Mouse (Mus musculus) liver, embryonic 11.5 days (tissue): ENCODE results near the gene Syce1. TPM values are rescaled to one million over a fixed set of nuclear protein-coding genes. Genes with fewer than 3 reads are reported as not detected.

ENCODE experiments used
- ATAC-seq: fragments of 200-750 bp; cut with Nextera tagmentation; replicated peaks from 2 replicates; pipeline ENCODE4 v1.8.0; 2017; ENCODE audit warnings: moderate number of reproducible peaks, mild to moderate bottlenecking, moderate TSS enrichment, moderate library complexity; ENCODE audit not compliant: low FRiP score
- DNase-seq: peaks from one replicate; pipeline ENCODE4 v3.0.0-alpha.2; 2017; ENCODE audit warnings: low spot score
- H3K27ac ChIP-seq: fragments of 300-500 bp; sonication (generic); 2 replicates; pipeline ENCODE4 v1.5.1; 2014; ENCODE audit warnings: mild to moderate bottlenecking, low read depth, low read length, control low read depth
- H3K27me3 ChIP-seq: fragments of 300-500 bp; sonication (generic); replicated peaks from 2 replicates; pipeline ENCODE4 v1.6.1; 2014; ENCODE audit warnings: low read length, mixed read lengths; ENCODE audit not compliant: control insufficient read depth, insufficient read depth
- H3K36me3 ChIP-seq: fragments of 300-500 bp; sonication (generic); 2 replicates; pipeline ENCODE4 v1.6.1; 2014; ENCODE audit warnings: mild to moderate bottlenecking, low read length, moderate library complexity, mixed read lengths; ENCODE audit not compliant: control insufficient read depth, insufficient read depth
- H3K4me1 ChIP-seq: fragments of 300-500 bp; sonication (generic); replicated peaks from 2 replicates; pipeline ENCODE4 v1.6.1; 2014; ENCODE audit warnings: low read length, mixed read lengths; ENCODE audit not compliant: control insufficient read depth, insufficient read depth
- H3K4me2 ChIP-seq: fragments of 300-500 bp; sonication (generic); 2 replicates; pipeline ENCODE4 v1.6.1; 2014; ENCODE audit warnings: mild to moderate bottlenecking, control low read depth, moderate library complexity
- H3K4me3 ChIP-seq: fragments of 300-500 bp; sonication (generic); 2 replicates; pipeline ENCODE4 v1.5.1; 2014; ENCODE audit warnings: low read depth, low read length, control low read depth
- H3K9ac ChIP-seq: fragments of 300-500 bp; sonication (generic); 2 replicates; pipeline ENCODE4 v1.6.1; 2014; ENCODE audit warnings: low read depth, low read length, control low read depth
- H3K9me3 ChIP-seq: fragments of 300-500 bp; sonication (generic); 2 replicates; pipeline ENCODE4 v1.6.1; 2016; ENCODE audit warnings: low read length, inconsistent platforms, mixed read lengths; ENCODE audit not compliant: control insufficient read depth
- WGBS: fragments of 180-500 bp; shearing (Covaris S2); extraction: QIAGEN DNeasy Blood & Tissue Kit; methylation state at CpG from one replicate; pipeline ENCODE4 v1.1.7; 2014; 5-methylcytosine and 5-hydroxymethylcytosine counted together
- polyA plus RNA-seq: library from polyadenylated mRNA; unstranded; fragments of >200 nt; fragmentation: Nextera tagmentation; extraction: Ambion mirVana; gene quantifications from 2 replicates; pipeline ENCODE4 v1.2.1, GENCODE M21; 2014

The Syce1 gene
- polyA plus RNA-seq, 1 experiment from 2014 or later, result not detected

- Histone ChIP-seq H3K36me3 (no peaks in the 10 kb centered on the region), H3K4me1 (no peaks in the 10 kb centered on the region), H3K27ac (no peak within 1 kb of the TSS), H3K9me3 (no peaks in the 10 kb centered on the region), H3K9ac (peak within 1 kb of the TSS; percentile 28; the same call in 1 of the 2 replicates), H3K27me3 (no peaks in the 10 kb centered on the region), H3K4me2 (peak within 1 kb of the TSS; percentile 63), H3K4me3 (peak within 1 kb of the TSS; percentile 40)
- WGBS, result 4% methylated on average over 21 of the region's 21 CpGs
- peak; percentile 62 for DNase-seq
- peak; percentile 73 for ATAC-seq
Measured at GRCm38 (mm10) chr7:140821653-140822329, 34.1 kb upstream of the Syce1 start, which contains the start of gene Zfp941. Gene Zfp941 (minus strand): TSS chr7:140822178.

GRCm38 (mm10) chr7:140821305-140821652 is 33.6 kb upstream of the Syce1 start:
- no peaks in the 10 kb centered on the region for H3K4me1 ChIP-seq
- H3K9ac ChIP-seq, result no peak overlapping the region
- peak overlapping the region; percentile 40 for H3K4me3 ChIP-seq
- no peaks in the 10 kb centered on the region for H3K9me3 ChIP-seq
- WGBS, result 66% methylated on average over 5 of the region's 5 CpGs
- no peaks in the 10 kb centered on the region for H3K27me3 ChIP-seq
- H3K27ac ChIP-seq, result no peak overlapping the region
- no peaks in the 10 kb centered on the region for H3K36me3 ChIP-seq
- no peak for DNase-seq
- peak; percentile 23; the same call in 1 of the 2 replicates for ATAC-seq
- H3K4me2 ChIP-seq, result peak overlapping the region; percentile 63

- no peaks in the 10 kb centered on the region for H3K36me3 ChIP-seq
- H3K4me2 ChIP-seq, result no peak overlapping the region
- H3K4me1 ChIP-seq, result no peaks in the 10 kb centered on the region
- ATAC-seq (no peak; the same call in 1 of the 2 replicates), DNase-seq (peak; percentile 15)
- no peaks in the 10 kb centered on the region for H3K27me3 ChIP-seq
- no peak overlapping the region for H3K27ac ChIP-seq
- H3K4me3 ChIP-seq, result no peak overlapping the region
- H3K9me3 ChIP-seq, result no peaks in the 10 kb centered on the region
- H3K9ac ChIP-seq, result no peak overlapping the region
- 82% methylated on average over 4 of the region's 4 CpGs for whole genome bisulfite sequencing
Measured at GRCm38 (mm10) chr7:140820173-140820572, 32.5 kb upstream of the Syce1 start.

DNA sequence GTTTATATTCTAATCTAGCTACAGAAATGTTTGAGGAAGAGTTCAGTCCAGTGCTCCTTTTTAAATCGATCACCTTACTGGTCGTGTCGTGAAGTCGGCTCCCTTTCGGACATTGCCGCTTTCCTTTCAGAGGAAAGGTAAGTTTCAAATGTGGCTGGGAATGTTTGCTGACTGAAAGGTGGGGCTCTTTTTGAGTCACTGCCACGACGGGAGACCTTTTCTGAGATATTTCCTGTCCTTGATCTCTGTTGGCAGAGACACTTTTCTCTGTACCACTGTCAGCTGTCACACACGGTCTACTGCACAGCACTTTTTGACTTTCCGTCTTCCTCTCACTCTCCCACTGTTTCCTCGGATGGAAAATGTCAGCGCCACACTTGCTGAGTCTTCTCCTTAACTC is 25.2 kb upstream of the Syce1 start:
- H3K9ac ChIP-seq, result no peak overlapping the region
- H3K27ac ChIP-seq, result no peak overlapping the region
- WGBS, result 89% methylated on average over 12 of the region's 12 CpGs
- no peaks in the 10 kb centered on the region for H3K9me3 ChIP-seq
- no peaks in the 10 kb centered on the region for H3K36me3 ChIP-seq
- ATAC-seq (no peak), DNase-seq (no peak)
- H3K4me1 ChIP-seq, result no peaks in the 10 kb centered on the region
- H3K27me3 ChIP-seq, result no peaks in the 10 kb centered on the region
- H3K4me2 ChIP-seq, result no peak overlapping the region
- no peak overlapping the region for H3K4me3 ChIP-seq

GRCm38 (mm10) chr7:140811714-140812113 is 24.1 kb upstream of the Syce1 start:
- Histone ChIP-seq H3K9ac (no peak overlapping the region), H3K36me3 (no peaks in the 10 kb centered on the region), H3K4me2 (no peak overlapping the region), H3K9me3 (no peaks in the 10 kb centered on the region), H3K4me3 (no peak overlapping the region), H3K27ac (no peak overlapping the region), H3K4me1 (no peaks in the 10 kb centered on the region), H3K27me3 (no peaks in the 10 kb centered on the region)
- ATAC-seq (no peak), DNase-seq (no peak)
- WGBS, result 83% methylated on average over 13 of the region's 13 CpGs

- Histone ChIP-seq H3K36me3 (no peaks in the 10 kb centered on the region), H3K4me3 (no peak overlapping the region), H3K27ac (no peak overlapping the region), H3K9me3 (no peaks in the 10 kb centered on the region), H3K4me1 (no peaks in the 10 kb centered on the region), H3K9ac (no peak overlapping the region), H3K4me2 (no peak overlapping the region), H3K27me3 (no peaks in the 10 kb centered on the region)
- ATAC-seq (no peak), DNase-seq (no peak)
- WGBS, result 90% methylated on average over 6 of the region's 6 CpGs
Measured at GRCm38 (mm10) chr7:140810496-140810895, 22.8 kb upstream of the Syce1 start.

- ATAC-seq, result peak; percentile 69
- H3K9me3 ChIP-seq, result no peaks in the 10 kb centered on the region
- H3K9ac ChIP-seq, result no peak overlapping the region
- H3K36me3 ChIP-seq, result no peaks in the 10 kb centered on the region
- H3K4me2 ChIP-seq, result no peak overlapping the region
- H3K27ac ChIP-seq, result no peak overlapping the region
- 19% methylated on average over 1 of the region's 1 CpGs for WGBS
- DNase-seq, result no peak
- no peaks in the 10 kb centered on the region for H3K27me3 ChIP-seq
- H3K4me1 ChIP-seq, result no peaks in the 10 kb centered on the region
- H3K4me3 ChIP-seq, result no peak overlapping the region
Measured at GRCm38 (mm10) chr7:140805704-140806103, 18.1 kb upstream of the Syce1 start.

DNA sequence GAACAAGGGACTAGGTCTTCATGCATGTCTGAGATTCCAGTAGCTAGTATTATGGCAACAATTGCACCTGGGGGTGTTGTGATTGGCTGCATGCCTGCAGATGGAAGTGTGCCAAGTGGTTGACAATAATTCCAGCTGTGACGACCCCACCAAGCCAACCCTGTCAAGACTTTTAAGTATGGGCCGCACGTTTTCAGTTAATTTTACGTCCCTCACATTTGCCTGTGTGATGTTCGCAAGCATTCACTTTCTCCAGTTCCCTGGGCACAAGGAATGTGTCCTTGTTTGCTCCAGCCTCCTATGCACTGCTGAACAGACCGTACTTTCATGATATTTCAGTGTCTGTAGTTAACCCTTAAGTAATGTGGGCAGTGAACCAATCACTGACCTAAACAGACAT is 15.0 kb upstream of the Syce1 start:
- Histone ChIP-seq H3K27me3 (no peaks in the 10 kb centered on the region), H3K9ac (no peak overlapping the region), H3K4me3 (no peak overlapping the region), H3K4me1 (no peaks in the 10 kb centered on the region), H3K9me3 (no peaks in the 10 kb centered on the region), H3K36me3 (no peaks in the 10 kb centered on the region), H3K4me2 (no peak overlapping the region), H3K27ac (no peak overlapping the region)
- DNase-seq, result no peak
- WGBS, result 73% methylated on average over 6 of the region's 6 CpGs
- ATAC-seq, result no peak

DNA sequence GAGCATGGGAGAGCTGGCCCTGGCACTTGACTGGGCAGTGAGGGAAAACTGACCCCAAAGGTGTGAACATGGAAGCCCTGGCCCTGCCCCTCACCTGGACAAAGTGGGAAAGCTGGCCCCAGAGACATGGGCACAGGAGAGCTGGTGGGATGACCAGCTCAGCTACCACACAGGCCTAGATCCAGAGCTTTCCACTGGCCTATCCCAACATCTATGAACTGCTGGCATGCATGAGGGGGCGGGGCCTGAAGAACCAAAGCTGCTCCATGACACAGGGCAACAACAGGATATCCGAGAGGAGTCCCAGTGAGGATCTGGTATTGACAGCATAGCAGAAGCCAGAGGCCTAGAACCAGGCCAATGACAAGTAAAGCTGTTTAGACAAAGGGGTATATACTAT is 10.6 kb upstream of the Syce1 start:
- H3K9ac ChIP-seq, result no peak overlapping the region
- DNase-seq, result no peak
- H3K9me3 ChIP-seq, result no peaks in the 10 kb centered on the region
- H3K4me3 ChIP-seq, result no peak overlapping the region
- H3K27me3 ChIP-seq, result no peaks in the 10 kb centered on the region
- H3K4me1 ChIP-seq, result no peaks in the 10 kb centered on the region
- H3K4me2 ChIP-seq, result no peak overlapping the region
- H3K27ac ChIP-seq, result no peak overlapping the region
- 53% methylated on average over 2 of the region's 2 CpGs for WGBS
- no peak for ATAC-seq
- H3K36me3 ChIP-seq, result no peaks in the 10 kb centered on the region
